Mouse (Mus musculus) limb, embryonic 15.5 days (tissue): Measurements from ENCODE around the gene Avpi1. TPM values are rescaled to one million over a fixed set of nuclear protein-coding genes. Genes with fewer than 3 reads are reported as not detected.
A peak's percentile ranks its signal among the peaks of the same experiment; 100 is the strongest.

Source experiments
- ATAC-seq: fragments of 200-750 bp; cut with Nextera tagmentation; 2 replicates; pipeline ENCODE4 v1.8.0; 2017; ENCODE audit warnings: low read depth, moderate TSS enrichment; ENCODE audit not compliant: insufficient number of reproducible peaks, low FRiP score, low TSS enrichment
- H3K27ac ChIP-seq: fragments of 300-500 bp; sonication (generic); 2 replicates; pipeline ENCODE4 v1.5.1; 2015; ENCODE audit warnings: moderate library complexity, mild to moderate bottlenecking, inconsistent platforms
- H3K27me3 ChIP-seq: fragments of 300-500 bp; sonication (generic); 2 replicates; pipeline ENCODE4 v1.6.1; 2015; ENCODE audit warnings: inconsistent platforms
- H3K36me3 ChIP-seq: fragments of 300-500 bp; sonication (generic); 2 replicates; pipeline ENCODE4 v1.6.1; 2015; ENCODE audit warnings: inconsistent platforms
- H3K4me1 ChIP-seq: fragments of 300-500 bp; sonication (generic); 2 replicates; pipeline ENCODE4 v1.6.1; 2015; ENCODE audit warnings: inconsistent platforms
- H3K4me2 ChIP-seq: fragments of 300-500 bp; sonication (generic); 2 replicates; pipeline ENCODE4 v1.6.1; 2015; ENCODE audit warnings: mild to moderate bottlenecking, inconsistent platforms
- H3K4me3 ChIP-seq: fragments of 300-500 bp; sonication (generic); 2 replicates; pipeline ENCODE4 v1.5.1; 2015; ENCODE audit warnings: mild to moderate bottlenecking, inconsistent platforms
- H3K9ac ChIP-seq: fragments of 300-500 bp; sonication (generic); 2 replicates; pipeline ENCODE4 v1.6.1; 2015; ENCODE audit warnings: inconsistent platforms
- H3K9me3 ChIP-seq: fragments of 300-500 bp; sonication (generic); 2 replicates; pipeline ENCODE4 v1.6.1; 2016; ENCODE audit warnings: inconsistent platforms
- WGBS: fragments of 180-500 bp; shearing (Covaris S2); methylation state at CpG from one replicate; pipeline ENCODE4 v1.1.7; 2015; 5-methylcytosine and 5-hydroxymethylcytosine counted together
- polyA plus RNA-seq: library from polyadenylated mRNA; unstranded; fragments of >200 nt; fragmentation: Nextera tagmentation; extraction: Ambion mirVana; gene quantifications from 2 replicates; pipeline ENCODE4 v1.2.1, GENCODE M21; 2015

Gene Avpi1
- polyA plus RNA-seq, 1 experiment from 2014 or later = 38.7 TPM

GRCm38 (mm10) chr19:42141998-42142397 is 13.1 kb upstream of the Avpi1 start:
- Histone ChIP-seq H3K4me3 (no peak overlapping the region), H3K9me3 (no peaks in the 10 kb centered on the region), H3K9ac (no peak overlapping the region), H3K27me3 (no peaks in the 10 kb centered on the region), H3K4me2 (no peak overlapping the region), H3K27ac (no peak overlapping the region), H3K36me3 (no peaks in the 10 kb centered on the region), H3K4me1 (peaks cover 12% of the 10 kb centered on the region)
- 69% methylated on average over 3 of the region's 3 CpGs for WGBS
- ATAC-seq = no peak

GRCm38 (mm10) chr19:42139724-42140517 is 11.1 kb upstream of the Avpi1 start:
- Histone ChIP-seq H3K4me2 (no peak overlapping the region), H3K27ac (no peak overlapping the region), H3K4me1 (peaks cover 3% of the 10 kb centered on the region), H3K36me3 (no peaks in the 10 kb centered on the region), H3K27me3 (no peaks in the 10 kb centered on the region), H3K9ac (no peak overlapping the region), H3K9me3 (no peaks in the 10 kb centered on the region), H3K4me3 (no peak overlapping the region)
- 74% methylated on average over 5 of the region's 5 CpGs for WGBS
- ATAC-seq = no peak

- Histone ChIP-seq H3K36me3 (no peaks in the 10 kb centered on the region), H3K27ac (no peak overlapping the region), H3K4me1 (no peaks in the 10 kb centered on the region), H3K9ac (no peak overlapping the region), H3K9me3 (no peaks in the 10 kb centered on the region), H3K4me2 (no peak overlapping the region), H3K27me3 (no peaks in the 10 kb centered on the region), H3K4me3 (no peak overlapping the region)
- ATAC-seq = no peak
- WGBS = 79% methylated on average over 15 of the region's 15 CpGs
Measured at GRCm38 (mm10) chr19:42138517-42139285, 9.8 kb upstream of the Avpi1 start.

GRCm38 (mm10) chr19:42137167-42137672 is 8.4 kb upstream of the Avpi1 start:
- Histone ChIP-seq H3K36me3 (no peaks in the 10 kb centered on the region), H3K9ac (no peak overlapping the region), H3K4me1 (no peaks in the 10 kb centered on the region), H3K9me3 (no peaks in the 10 kb centered on the region), H3K4me3 (no peak overlapping the region), H3K4me2 (no peak overlapping the region), H3K27ac (no peak overlapping the region), H3K27me3 (no peaks in the 10 kb centered on the region)
- ATAC-seq = no peak
- WGBS = 95% methylated on average over 4 of the region's 4 CpGs

- no peak for ATAC-seq
- Histone ChIP-seq H3K4me1 (peaks cover 2% of the 10 kb centered on the region; the same call in 1 of the 2 replicates), H3K27ac (no peak overlapping the region), H3K4me3 (no peak overlapping the region), H3K27me3 (no peaks in the 10 kb centered on the region), H3K9ac (no peak overlapping the region), H3K9me3 (no peaks in the 10 kb centered on the region), H3K36me3 (no peaks in the 10 kb centered on the region), H3K4me2 (no peak overlapping the region)
- WGBS = 20% methylated on average over 5 of the region's 5 CpGs
Measured at GRCm38 (mm10) chr19:42136126-42136525, 7.3 kb upstream of the Avpi1 start.

- no peak overlapping the region for H3K4me3 ChIP-seq
- no peaks in the 10 kb centered on the region for H3K9me3 ChIP-seq
- ATAC-seq = no peak
- H3K9ac ChIP-seq = no peak overlapping the region
- H3K4me1 ChIP-seq = peaks cover 10% of the 10 kb centered on the region
- H3K4me2 ChIP-seq = no peak overlapping the region
- no peak overlapping the region for H3K27ac ChIP-seq
- no peaks in the 10 kb centered on the region for H3K36me3 ChIP-seq
- no peaks in the 10 kb centered on the region for H3K27me3 ChIP-seq
Measured at GRCm38 (mm10) chr19:42135070-42135469, 6.2 kb upstream of the Avpi1 start.

GRCm38 (mm10) chr19:42131101-42131500 is 2.2 kb upstream of the Avpi1 start:
- ATAC-seq = no peak
- H3K4me2 ChIP-seq = no peak overlapping the region
- H3K9ac ChIP-seq = no peak overlapping the region
- no peaks in the 10 kb centered on the region for H3K36me3 ChIP-seq
- H3K27ac ChIP-seq = peak overlapping the region; percentile 22; the same call in 1 of the 2 replicates
- H3K27me3 ChIP-seq = no peaks in the 10 kb centered on the region
- peaks cover 34% of the 10 kb centered on the region for H3K4me1 ChIP-seq
- 48% methylated on average over 5 of the region's 5 CpGs for WGBS
- no peak overlapping the region for H3K4me3 ChIP-seq
- no peaks in the 10 kb centered on the region for H3K9me3 ChIP-seq

- H3K9ac ChIP-seq = no peak overlapping the region
- no peak for ATAC-seq
- H3K4me3 ChIP-seq = no peak overlapping the region
- no peak overlapping the region for H3K4me2 ChIP-seq
- H3K9me3 ChIP-seq = no peaks in the 10 kb centered on the region
- 59% methylated on average over 3 of the region's 3 CpGs for WGBS
- no peaks in the 10 kb centered on the region for H3K27me3 ChIP-seq
- H3K27ac ChIP-seq = peak overlapping the region; percentile 93
- peaks cover 34% of the 10 kb centered on the region for H3K4me1 ChIP-seq
- H3K36me3 ChIP-seq = peaks cover 1% of the 10 kb centered on the region; the same call in 1 of the 2 replicates
Measured at GRCm38 (mm10) chr19:42130294-42130606, 1.4 kb upstream of the Avpi1 start.

- no peaks in the 10 kb centered on the region for H3K27me3 ChIP-seq
- H3K9me3 ChIP-seq = no peaks in the 10 kb centered on the region
- H3K9ac ChIP-seq = no peak overlapping the region
- H3K4me2 ChIP-seq = peak overlapping the region; percentile 90
- peak overlapping the region; percentile 93 for H3K27ac ChIP-seq
- peaks cover 7% of the 10 kb centered on the region for H3K36me3 ChIP-seq
- H3K4me3 ChIP-seq = peak overlapping the region; percentile 69
- WGBS = 26% methylated on average over 14 of the region's 14 CpGs
- ATAC-seq = no peak
- peaks cover 34% of the 10 kb centered on the region for H3K4me1 ChIP-seq
Measured at GRCm38 (mm10) chr19:42129509-42130293, 842 bp upstream of the Avpi1 start.

- Histone ChIP-seq H3K27ac (peak overlapping the region; percentile 93), H3K4me2 (peak overlapping the region; percentile 90), H3K4me3 (peak overlapping the region; percentile 69), H3K4me1 (peaks cover 34% of the 10 kb centered on the region), H3K9me3 (no peaks in the 10 kb centered on the region), H3K27me3 (no peaks in the 10 kb centered on the region), H3K36me3 (peaks cover 22% of the 10 kb centered on the region), H3K9ac (peak overlapping the region; percentile 68)
- no peak for ATAC-seq
- WGBS = 4% methylated on average over 23 of the region's 23 CpGs
Measured at GRCm38 (mm10) chr19:42128052-42128740, 663 bp downstream of the Avpi1 start.

GRCm38 (mm10) chr19:42127024-42127423 is 1.8 kb downstream of the Avpi1 start:
- Histone ChIP-seq H3K9ac (no peak overlapping the region), H3K9me3 (no peaks in the 10 kb centered on the region), H3K36me3 (peaks cover 33% of the 10 kb centered on the region), H3K27ac (no peak overlapping the region), H3K4me2 (no peak overlapping the region), H3K4me3 (no peak overlapping the region), H3K4me1 (peaks cover 34% of the 10 kb centered on the region), H3K27me3 (no peaks in the 10 kb centered on the region)
- WGBS = 84% methylated on average over 5 of the region's 5 CpGs
- no peak for ATAC-seq
